11 mouse cellular contexts compared by ENCODE assay signal in the genomic region with DNA sequence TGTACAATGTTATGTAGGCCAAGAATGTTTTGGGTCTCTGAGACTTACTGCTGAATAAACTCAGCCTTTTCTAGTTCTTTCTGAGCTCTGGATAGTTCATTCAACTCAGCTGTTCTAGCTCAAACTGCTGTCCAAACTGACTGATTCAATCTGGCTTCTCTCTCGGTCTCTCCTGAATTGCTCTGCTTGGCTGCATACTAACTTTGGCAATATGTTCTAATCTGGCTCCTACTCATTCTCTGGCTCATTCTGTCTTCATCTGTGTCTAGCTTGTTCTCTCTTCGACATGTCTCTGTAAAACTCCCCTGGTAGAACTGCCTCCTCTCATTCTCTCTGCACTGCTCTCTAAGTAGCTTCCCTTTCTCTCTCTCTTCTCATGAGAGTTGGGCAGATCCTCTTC.
"Had no signal": no experiment of that assay in that cellular context is flagged by ENCODE, and none has a peak within 500 bp of the region (broad histone marks: within the 10 kb centered on the region; RNA-seq: fewer than 3 reads in every experiment).

No protein-coding gene starts in this region.

- DNase-seq: retina, postnatal 1 day; right cerebral cortex, adult 18-20 months; right cerebral cortex, postnatal 14 days; right cerebral cortex, postnatal 25 days; right cerebral cortex, postnatal 4 days; spleen, adult 18-20 months; thymus, adult 2 months; thymus, postnatal 14 days; thymus, postnatal 25 days; thymus, postnatal 36 days; thymus, postnatal 4 days had no signal
